Mouse (Mus musculus): Measurements from ENCODE around the gene Zfand6. TPM values are rescaled to one million over a fixed set of nuclear protein-coding genes. Genes with fewer than 3 reads are reported as not detected.

Zfand6 gene
- polyA plus RNA-seq, 1 experiment from 2014 or later, result 213 TPM

GRCm38 (mm10) chr7:84646256-84646655, 43.5 kb downstream of the Zfand6 start:
- H3K9me3 ChIP-seq, result no peaks in the 10 kb centered on the region
- H3K27me3 ChIP-seq, result no peaks in the 10 kb centered on the region
- no peak overlapping the region for H3K9ac ChIP-seq (replicated peaks)
- H3K4me3 ChIP-seq (replicated peaks), result no peak overlapping the region
- H3K4me1 ChIP-seq (replicated peaks), result 0 out of 2 replicates have a peak, but pooled peaks cover 3% of the 10 kb centered on the region
- no peak for ATAC-seq
- H3K36me3 ChIP-seq, result 0 out of 2 replicates have a peak, but pooled peaks cover 2% of the 10 kb centered on the region
- no peak overlapping the region for H3K4me2 ChIP-seq (replicated peaks)
- H3K27ac ChIP-seq, result no peak overlapping the region
- WGBS, result 78% methylated on average over 1 of the region's 1 CpGs

DNA sequence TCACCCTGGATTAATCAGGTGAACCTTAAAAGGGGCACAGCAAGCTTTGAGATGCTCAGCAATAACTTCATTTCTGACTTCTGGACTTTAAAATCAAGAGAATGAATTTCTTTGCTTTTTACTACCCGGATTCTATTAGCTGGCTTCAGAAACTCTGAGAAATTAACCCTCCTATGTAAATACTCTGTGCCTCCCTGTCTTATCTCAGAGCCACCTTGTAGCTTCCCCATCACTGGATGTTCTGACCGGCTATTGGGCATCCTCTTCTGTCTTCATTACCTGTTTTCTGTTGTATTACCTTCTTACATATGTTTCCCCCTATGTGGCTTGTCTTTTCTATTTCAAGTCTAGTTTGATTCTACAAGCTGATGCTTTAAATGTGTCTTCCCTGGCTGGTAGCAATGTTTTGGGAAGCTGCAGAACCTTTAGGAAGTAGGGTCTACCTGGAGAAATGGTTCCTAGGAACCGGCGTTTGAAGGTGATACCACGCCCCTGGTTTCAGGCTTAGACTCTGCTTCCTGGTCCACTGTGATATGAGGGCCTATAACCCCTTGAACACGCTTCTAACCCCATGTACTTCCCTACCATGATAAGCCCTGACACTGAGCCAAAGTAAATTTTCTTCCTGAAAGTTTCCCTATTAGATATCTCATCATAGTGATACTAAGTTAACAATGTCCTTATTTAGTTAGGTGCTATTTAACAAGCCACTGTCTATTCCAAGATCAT, 46.3 kb downstream of the Zfand6 start:
- 92% methylated on average over 6 of the region's 6 CpGs for WGBS
- H3K4me3 ChIP-seq (replicated peaks), result no peak overlapping the region
- H3K9me3 ChIP-seq, result no peaks in the 10 kb centered on the region
- H3K27ac ChIP-seq, result no peak overlapping the region
- H3K4me2 ChIP-seq (replicated peaks), result no peak overlapping the region
- no peaks in the 10 kb centered on the region for H3K27me3 ChIP-seq
- H3K36me3 ChIP-seq, result no peaks in the 10 kb centered on the region
- ATAC-seq, result no peak
- no peak overlapping the region for H3K9ac ChIP-seq (replicated peaks)
- H3K4me1 ChIP-seq (replicated peaks), result 0 out of 2 replicates have a peak, but pooled peaks cover 3% of the 10 kb centered on the region

GRCm38 (mm10) chr7:84642159-84642928, 47.4 kb downstream of the Zfand6 start:
- H3K27me3 ChIP-seq, result no peaks in the 10 kb centered on the region
- no peaks in the 10 kb centered on the region for H3K9me3 ChIP-seq
- no peaks in the 10 kb centered on the region for H3K36me3 ChIP-seq
- no peak overlapping the region for H3K9ac ChIP-seq (replicated peaks)
- no peak overlapping the region for H3K4me2 ChIP-seq (replicated peaks)
- 92% methylated on average over 6 of the region's 6 CpGs for WGBS
- H3K27ac ChIP-seq, result no peak overlapping the region
- no peak for ATAC-seq
- H3K4me1 ChIP-seq (replicated peaks), result 0 out of 2 replicates have a peak, but pooled peaks cover 3% of the 10 kb centered on the region
- no peak overlapping the region for H3K4me3 ChIP-seq (replicated peaks)

DNA sequence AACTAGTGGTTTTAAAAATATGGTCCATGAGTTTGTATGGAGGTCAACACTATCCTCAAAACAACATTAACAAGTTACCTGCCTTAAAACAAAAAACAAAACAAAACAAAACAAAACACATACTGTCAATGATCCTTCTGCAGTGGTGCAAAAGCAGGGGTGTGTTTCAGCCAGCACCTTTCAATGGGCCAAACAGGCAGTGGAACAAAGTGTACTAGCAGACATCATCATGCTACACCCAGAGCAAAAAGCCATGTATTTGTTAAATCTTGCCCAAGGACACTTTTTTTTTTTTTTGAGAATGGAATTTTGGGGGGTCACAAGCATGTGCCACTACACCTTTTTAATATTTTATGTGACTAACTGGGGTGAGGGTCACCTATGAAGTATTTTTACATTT, 52.8 kb downstream of the Zfand6 start:
- ATAC-seq, result no peak
- Histone ChIP-seq H3K36me3 (peaks cover 3% of the 10 kb centered on the region), H3K9ac (replicated peaks) (no peak overlapping the region), H3K4me3 (replicated peaks) (no peak overlapping the region), H3K4me1 (replicated peaks) (peaks cover 11% of the 10 kb centered on the region), H3K9me3 (no peaks in the 10 kb centered on the region), H3K27me3 (no peaks in the 10 kb centered on the region), H3K4me2 (replicated peaks) (no peak overlapping the region), H3K27ac (no peak overlapping the region)

- peaks cover 11% of the 10 kb centered on the region for H3K4me1 ChIP-seq (replicated peaks)
- H3K4me2 ChIP-seq (replicated peaks), result no peak overlapping the region
- H3K9ac ChIP-seq (replicated peaks), result no peak overlapping the region
- no peak overlapping the region for H3K4me3 ChIP-seq (replicated peaks)
- WGBS, result 89% methylated on average over 3 of the region's 3 CpGs
- no peaks in the 10 kb centered on the region for H3K27me3 ChIP-seq
- peaks cover 25% of the 10 kb centered on the region for H3K36me3 ChIP-seq
- no peaks in the 10 kb centered on the region for H3K9me3 ChIP-seq
- no peak for ATAC-seq
- no peak overlapping the region for H3K27ac ChIP-seq
These were observed 57.9 kb downstream of the Zfand6 start for GRCm38 (mm10) chr7:84631878-84632277.

GRCm38 (mm10) chr7:84623718-84624117, 66.0 kb downstream of the Zfand6 start:
- ATAC-seq, result no peak
- Histone ChIP-seq H3K4me1 (replicated peaks) (no peaks in the 10 kb centered on the region), H3K36me3 (peaks cover 26% of the 10 kb centered on the region), H3K27ac (no peak overlapping the region), H3K27me3 (no peaks in the 10 kb centered on the region), H3K9me3 (no peaks in the 10 kb centered on the region), H3K4me3 (replicated peaks) (no peak overlapping the region), H3K9ac (replicated peaks) (no peak overlapping the region), H3K4me2 (replicated peaks) (no peak overlapping the region)
- WGBS, result 97% methylated on average over 4 of the region's 4 CpGs

GRCm38 (mm10) chr7:84620956-84621355, 68.8 kb downstream of the Zfand6 start:
- WGBS, result 98% methylated on average over 3 of the region's 3 CpGs
- H3K4me3 ChIP-seq (replicated peaks), result no peak overlapping the region
- H3K9me3 ChIP-seq, result no peaks in the 10 kb centered on the region
- no peak overlapping the region for H3K4me2 ChIP-seq (replicated peaks)
- no peak overlapping the region for H3K27ac ChIP-seq
- no peaks in the 10 kb centered on the region for H3K4me1 ChIP-seq (replicated peaks)
- no peak for ATAC-seq
- H3K36me3 ChIP-seq, result peaks cover 32% of the 10 kb centered on the region
- no peak overlapping the region for H3K9ac ChIP-seq (replicated peaks)
- H3K27me3 ChIP-seq, result no peaks in the 10 kb centered on the region

GRCm38 (mm10) chr7:84618951-84619350, 70.8 kb downstream of the Zfand6 start:
- no peak overlapping the region for H3K4me2 ChIP-seq (replicated peaks)
- H3K9ac ChIP-seq (replicated peaks), result no peak overlapping the region
- H3K4me1 ChIP-seq (replicated peaks), result no peaks in the 10 kb centered on the region
- H3K9me3 ChIP-seq, result no peaks in the 10 kb centered on the region
- H3K36me3 ChIP-seq, result peaks cover 21% of the 10 kb centered on the region
- H3K4me3 ChIP-seq (replicated peaks), result no peak overlapping the region
- 92% methylated on average over 2 of the region's 2 CpGs for WGBS
- no peaks in the 10 kb centered on the region for H3K27me3 ChIP-seq
- no peak overlapping the region for H3K27ac ChIP-seq
- ATAC-seq, result no peak

DNA sequence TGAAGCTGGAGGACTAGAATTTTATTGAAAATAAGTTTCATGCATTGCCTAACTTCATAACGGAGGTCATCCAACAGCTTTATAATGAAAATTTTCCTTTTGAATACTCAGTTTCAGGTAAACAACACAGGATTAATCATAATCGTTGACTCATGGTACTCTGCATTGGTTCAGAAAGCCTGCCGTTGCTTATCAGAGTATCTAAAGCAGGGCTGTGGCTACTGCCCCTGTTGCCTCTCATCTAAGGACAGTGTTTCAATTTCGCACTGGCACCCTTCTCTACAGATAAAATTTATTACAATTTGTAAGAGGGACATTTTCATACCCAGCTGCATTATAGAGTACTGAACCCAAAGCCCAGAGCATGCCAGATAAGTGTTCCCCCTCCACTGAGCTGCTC, 77.3 kb downstream of the Zfand6 start:
- Histone ChIP-seq H3K27me3 (no peaks in the 10 kb centered on the region), H3K9me3 (no peaks in the 10 kb centered on the region), H3K36me3 (peaks cover 6% of the 10 kb centered on the region; the same call in 1 of the 2 replicates), H3K4me3 (replicated peaks) (no peak overlapping the region), H3K4me2 (replicated peaks) (no peak overlapping the region), H3K4me1 (replicated peaks) (no peaks in the 10 kb centered on the region), H3K27ac (no peak overlapping the region), H3K9ac (replicated peaks) (no peak overlapping the region)
- WGBS, result 94% methylated on average over 4 of the region's 4 CpGs
- ATAC-seq, result no peak

GRCm38 (mm10) chr7:84611609-84612008, 78.2 kb downstream of the Zfand6 start:
- H3K4me1 ChIP-seq (replicated peaks), result no peaks in the 10 kb centered on the region
- H3K9me3 ChIP-seq, result no peaks in the 10 kb centered on the region
- H3K4me3 ChIP-seq (replicated peaks), result no peak overlapping the region
- no peaks in the 10 kb centered on the region for H3K36me3 ChIP-seq
- no peaks in the 10 kb centered on the region for H3K27me3 ChIP-seq
- H3K9ac ChIP-seq (replicated peaks), result no peak overlapping the region
- no peak for ATAC-seq
- H3K4me2 ChIP-seq (replicated peaks), result no peak overlapping the region
- no peak overlapping the region for H3K27ac ChIP-seq
- WGBS, result 91% methylated on average over 1 of the region's 1 CpGs

GRCm38 (mm10) chr7:84606293-84606749, 83.4 kb downstream of the Zfand6 start, which contains the start of gene Fah:
Gene Fah (minus strand): TSS chr7:84606722.
- Histone ChIP-seq H3K4me3 (replicated peaks) (peak within 1 kb of the TSS; percentile 61), H3K9ac (replicated peaks) (peak within 1 kb of the TSS; percentile 78), H3K27me3 (0 out of 2 replicates have a peak, but pooled peaks cover 4% of the 10 kb centered on the region), H3K36me3 (no peaks in the 10 kb centered on the region), H3K27ac (no peak within 1 kb of the TSS), H3K4me1 (replicated peaks) (peaks cover 12% of the 10 kb centered on the region), H3K9me3 (no peaks in the 10 kb centered on the region), H3K4me2 (replicated peaks) (peak within 1 kb of the TSS; percentile 91)
- WGBS, result 1% methylated on average over 10 of the region's 10 CpGs
- peak; percentile 65 for ATAC-seq

DNA sequence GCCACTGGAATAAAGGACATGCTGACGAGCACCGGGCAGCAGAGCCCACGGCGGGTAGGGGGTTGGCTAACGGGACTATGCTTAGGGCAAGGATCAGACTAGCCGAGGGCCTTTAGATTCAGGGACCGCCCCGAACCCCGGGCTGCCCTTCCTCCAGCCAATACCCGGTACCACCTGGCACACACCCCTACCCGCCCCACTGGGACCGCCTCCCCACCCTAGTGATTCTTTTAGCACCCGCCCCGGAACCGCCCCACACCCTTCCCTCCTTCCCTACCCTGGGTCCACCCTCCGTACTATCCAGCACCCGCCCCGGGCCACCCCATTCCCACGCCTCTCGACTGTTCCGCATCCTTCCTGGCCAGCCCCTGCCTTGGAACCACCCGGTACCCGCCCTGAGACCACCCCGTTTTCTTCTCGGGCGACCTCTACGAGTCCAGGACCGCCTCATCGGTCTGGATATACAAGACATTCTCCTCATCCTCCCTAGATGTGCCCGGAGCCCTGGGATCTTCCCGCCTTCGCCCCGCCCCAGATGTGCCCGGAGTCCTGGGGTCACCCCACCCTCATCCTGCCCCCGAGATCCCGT, 84.0 kb downstream of the Zfand6 start:
- WGBS, result under 1% methylated on average over 36 of the region's 36 CpGs
- Histone ChIP-seq H3K36me3 (no peaks in the 10 kb centered on the region), H3K9ac (replicated peaks) (peak overlapping the region; percentile 78), H3K9me3 (no peaks in the 10 kb centered on the region), H3K4me2 (replicated peaks) (peak overlapping the region; percentile 91), H3K4me1 (replicated peaks) (peaks cover 12% of the 10 kb centered on the region), H3K27ac (no peak overlapping the region), H3K27me3 (0 out of 2 replicates have a peak, but pooled peaks cover 4% of the 10 kb centered on the region), H3K4me3 (replicated peaks) (peak overlapping the region; percentile 61)
- peak; percentile 93 for ATAC-seq

All from midbrain, embryonic 13.5 days (tissue).